Mouse (Mus musculus) duodenum, adult 2 months (tissue): ENCODE results near the gene Adra2a. TPM values are rescaled to one million over a fixed set of nuclear protein-coding genes. Genes with fewer than 3 reads are reported as not detected.

Experiments used
- polyA plus RNA-seq: library from polyadenylated mRNA; depleted of rRNA; stranded (reverse); fragments of >200 nt; gene quantifications from 2 replicates; pipeline ENCODE4 v1.2.3, GENCODE M21; 2012; ENCODE audit warnings: low replicate concordance; rRNA removed

Adra2a gene
- 9.4 and 14.6 TPM in 2 replicates for polyA plus RNA-seq

DNA sequence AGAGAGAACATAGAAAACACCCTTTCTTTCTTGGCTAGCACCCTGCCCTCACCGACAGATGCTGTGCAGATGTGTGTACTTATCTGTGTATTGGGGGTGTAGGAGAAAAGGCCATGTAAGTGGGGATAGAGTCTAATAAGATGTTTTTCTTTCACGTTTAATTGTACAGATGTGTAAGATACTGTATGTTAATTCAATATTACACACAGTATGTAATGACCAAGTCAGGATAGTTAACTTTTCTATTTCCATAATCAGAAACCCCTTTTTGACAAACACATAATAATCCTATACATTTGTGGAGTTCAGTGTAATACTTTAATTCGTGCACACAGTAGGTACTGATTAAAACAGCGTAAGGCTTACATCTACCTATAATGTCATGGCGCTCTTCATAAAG, at the start of gene Adra2a:
TSS of gene Adra2a (plus strand) at position 301 of the 400 bp plus-strand sequence.

Other genes starting within 250 kb of the Adra2a start
- 1.2 and 2.1 TPM in 2 replicates for gene Pdcd4, start 151.9 kb upstream of the Adra2a start, polyA plus RNA-seq
- gene Shoc2, start 99.8 kb upstream of the Adra2a start, polyA plus RNA-seq: 3.3 and 5.1 TPM in 2 replicates
- 0.56 and 1.2 TPM in 2 replicates for gene Bbip1, start 99.5 kb upstream of the Adra2a start, polyA plus RNA-seq